ENCODE assay signal across 8 mouse cellular contexts in genomic region chr10:127078677-127079575, GRCm38 (mm10). TPM values are rescaled to one million over a fixed set of nuclear protein-coding genes. Genes with fewer than 3 reads are reported as not detected.
DNase-seq lines count a peak whose midpoint lies in the region; ATAC-seq and TF ChIP-seq lines count a peak whose summit lies in the region.

No protein-coding gene starts in this region.

- DNase-seq in lung, postnatal 0 days (ENCODE audit: low spot score): no peak
- DNase-seq in lung, postnatal 14 days: no peak
- peak; percentile 77 for DNase-seq in embryonic facial prominence, embryonic 10.5 days (ENCODE audit: low spot score)
- DNase-seq in hindbrain, embryonic 11.5 days (ENCODE audit: low spot score): peak; percentile 82
- DNase-seq in liver, embryonic 11.5 days (ENCODE audit: low spot score): no peak
- peak; percentile 84 to 85 for DNase-seq in right cerebral cortex, postnatal 10 days (ENCODE audit: low spot score in 2 of 2)
- DNase-seq in spleen, adult 12 weeks (ENCODE audit: low spot score): no peak

- TF ChIP-seq EP300 in lung, postnatal 0 days (IDR thresholded peaks at IDR 0.05): no peak

- WGBS in lung, postnatal 0 days: 7% methylated on average over 27 of the region's 49 CpGs
- under 1% methylated on average over 48 of the region's 49 CpGs for WGBS in embryonic facial prominence, embryonic 10.5 days
- WGBS in hindbrain, embryonic 11.5 days: 2% methylated on average over 36 of the region's 49 CpGs
- WGBS in liver, embryonic 11.5 days: 3% methylated on average over 24 of the region's 49 CpGs

- H3K9ac ChIP-seq in lung, postnatal 0 days (replicated peaks; ENCODE audit: low read depth): no peak overlapping the region
- H3K9ac ChIP-seq in hindbrain, embryonic 11.5 days (ENCODE audit: low read depth, low read length): peak overlapping the region; percentile 71
- peak overlapping the region; percentile 2; the same call in 1 of the 2 replicates for H3K9ac ChIP-seq in liver, embryonic 11.5 days (ENCODE audit: low read depth, low read length)

- no peak for TF ChIP-seq CTCF in lung, postnatal 0 days (IDR thresholded peaks at IDR 0.05)

- H3K4me2 ChIP-seq in lung, postnatal 0 days (replicated peaks; ENCODE audit: low read depth, low read length): peak overlapping the region; percentile 57
- peak overlapping the region; percentile 100 for H3K4me2 ChIP-seq in hindbrain, embryonic 11.5 days (replicated peaks; ENCODE audit: low read depth, low read length)
- peak overlapping the region; percentile 77 for H3K4me2 ChIP-seq in liver, embryonic 11.5 days

- peaks cover 10% of the 10 kb centered on the region for H3K4me1 ChIP-seq in lung, postnatal 0 days (ENCODE audit: insufficient read depth, low read depth, low read length)
- peaks cover 65% of the 10 kb centered on the region for H3K4me1 ChIP-seq in embryonic facial prominence, embryonic 10.5 days
- H3K4me1 ChIP-seq in hindbrain, embryonic 11.5 days (replicated peaks; ENCODE audit: control insufficient read depth, insufficient read depth, low read length): peaks cover 21% of the 10 kb centered on the region
- peaks cover 29% of the 10 kb centered on the region for H3K4me1 ChIP-seq in liver, embryonic 11.5 days (replicated peaks; ENCODE audit: control insufficient read depth, insufficient read depth, low read length)

- H3K27me3 ChIP-seq in lung, postnatal 0 days (replicated peaks; ENCODE audit: insufficient read depth, low read length): peaks cover 61% of the 10 kb centered on the region
- peaks cover 92% of the 10 kb centered on the region for H3K27me3 ChIP-seq in embryonic facial prominence, embryonic 10.5 days (replicated peaks; ENCODE audit: low read depth, poor library complexity, severe bottlenecking)
- H3K27me3 ChIP-seq in hindbrain, embryonic 11.5 days (ENCODE audit: control insufficient read depth, insufficient read depth, low read length): peaks cover 46% of the 10 kb centered on the region
- peaks cover 66% of the 10 kb centered on the region for H3K27me3 ChIP-seq in liver, embryonic 11.5 days (replicated peaks; ENCODE audit: control insufficient read depth, insufficient read depth, low read length)

- 0 out of 2 replicates have a peak, but pooled peaks have one; percentile 10 for ATAC-seq in lung, postnatal 0 days
- ATAC-seq in hindbrain, embryonic 11.5 days (ENCODE audit: low FRiP score): peak; percentile 72
- ATAC-seq in liver, embryonic 11.5 days (replicated peaks; ENCODE audit: low FRiP score): no peak
- no peak for ATAC-seq in inflammation-experienced regulatory T-cells, adult 6 months

- H3K36me3 ChIP-seq in lung, postnatal 0 days (ENCODE audit: insufficient read depth, low read length): no peaks in the 10 kb centered on the region
- H3K36me3 ChIP-seq in embryonic facial prominence, embryonic 10.5 days (replicated peaks): no peaks in the 10 kb centered on the region
- no peaks in the 10 kb centered on the region for H3K36me3 ChIP-seq in hindbrain, embryonic 11.5 days (ENCODE audit: control insufficient read depth, insufficient read depth, low read length)
- H3K36me3 ChIP-seq in liver, embryonic 11.5 days (ENCODE audit: control insufficient read depth, insufficient read depth, low read length): no peaks in the 10 kb centered on the region

- H3K9me3 ChIP-seq in lung, postnatal 0 days (ENCODE audit: low read length): no peaks in the 10 kb centered on the region
- H3K9me3 ChIP-seq in embryonic facial prominence, embryonic 10.5 days: no peaks in the 10 kb centered on the region
- no peaks in the 10 kb centered on the region for H3K9me3 ChIP-seq in hindbrain, embryonic 11.5 days (ENCODE audit: control insufficient read depth, low read length)
- no peaks in the 10 kb centered on the region for H3K9me3 ChIP-seq in liver, embryonic 11.5 days (ENCODE audit: control insufficient read depth, low read length)

- peak overlapping the region; percentile 32 for H3K4me3 ChIP-seq in lung, postnatal 0 days (ENCODE audit: low read depth, low read length)
- peak overlapping the region; percentile 72 for H3K4me3 ChIP-seq in embryonic facial prominence, embryonic 10.5 days
- H3K4me3 ChIP-seq in hindbrain, embryonic 11.5 days (ENCODE audit: low read depth, low read length): peak overlapping the region; percentile 70
- peak overlapping the region; percentile 56 for H3K4me3 ChIP-seq in liver, embryonic 11.5 days (ENCODE audit: low read depth, low read length)

- no peak overlapping the region for H3K27ac ChIP-seq in lung, postnatal 0 days (ENCODE audit: low read length)
- peak overlapping the region; percentile 71 for H3K27ac ChIP-seq in embryonic facial prominence, embryonic 10.5 days (replicated peaks)
- H3K27ac ChIP-seq in hindbrain, embryonic 11.5 days (ENCODE audit: low read depth, low read length): peak overlapping the region; percentile 65; the same call in 1 of the 2 replicates
- H3K27ac ChIP-seq in liver, embryonic 11.5 days (ENCODE audit: low read depth, low read length): no peak overlapping the region

RNA-seq across cellular contexts. Expression of gene Agap2, which starts 3.8 kb away (rescaled TPM):
- 0.04 and 0.32 TPM in 2 replicates for polyA plus RNA-seq in lung, postnatal 0 days (2015; fragmentation: Nextera tagmentation; extraction: Ambion mirVana)
- polyA plus RNA-seq in embryonic facial prominence, embryonic 10.5 days (2016; fragmentation: Nextera tagmentation; extraction: Ambion mirVana): 0.04 and 0.21 TPM in 2 replicates
- 0.68 and 1.2 TPM in 2 replicates for polyA plus RNA-seq in hindbrain, embryonic 11.5 days (2014; fragmentation: Nextera tagmentation; extraction: Ambion mirVana)
- 2.2 and 2.3 TPM in 2 replicates for polyA plus RNA-seq in liver, embryonic 11.5 days (2014; fragmentation: Nextera tagmentation; extraction: Ambion mirVana)
- 10 to 100 TPM; 25.9 to 32.1 (median 31.2) TPM for polyA plus RNA-seq in inflammation-experienced regulatory T-cells, adult 6 months (2017; shearing (Covaris generic))

RNA-seq across cellular contexts. Expression of gene Tspan31, which starts 8.9 kb away (rescaled TPM):
- polyA plus RNA-seq in lung, postnatal 0 days (2015; fragmentation: Nextera tagmentation; extraction: Ambion mirVana): 99.5 and 110 TPM in 2 replicates
- polyA plus RNA-seq in embryonic facial prominence, embryonic 10.5 days (2016; fragmentation: Nextera tagmentation; extraction: Ambion mirVana): 168 and 180 TPM in 2 replicates
- polyA plus RNA-seq in hindbrain, embryonic 11.5 days (2014; fragmentation: Nextera tagmentation; extraction: Ambion mirVana): 111 and 140 TPM in 2 replicates
- polyA plus RNA-seq in liver, embryonic 11.5 days (2014; fragmentation: Nextera tagmentation; extraction: Ambion mirVana): 112 and 121 TPM in 2 replicates
- 100 to 1,000 TPM in 2 of 3 experiments, 10 to 100 TPM in 1; 97.8 to 134 (median 127) TPM for polyA plus RNA-seq in inflammation-experienced regulatory T-cells, adult 6 months (2017; shearing (Covaris generic))

RNA-seq across cellular contexts. Expression of gene Cdk4, which starts 15.6 kb away (rescaled TPM):
- 358 and 362 TPM in 2 replicates for polyA plus RNA-seq in lung, postnatal 0 days (2015; fragmentation: Nextera tagmentation; extraction: Ambion mirVana)
- polyA plus RNA-seq in embryonic facial prominence, embryonic 10.5 days (2016; fragmentation: Nextera tagmentation; extraction: Ambion mirVana): 3,008 and 3,023 TPM in 2 replicates
- polyA plus RNA-seq in hindbrain, embryonic 11.5 days (2014; fragmentation: Nextera tagmentation; extraction: Ambion mirVana): 2,639 and 2,665 TPM in 2 replicates
- 1,533 and 1,539 TPM in 2 replicates for polyA plus RNA-seq in liver, embryonic 11.5 days (2014; fragmentation: Nextera tagmentation; extraction: Ambion mirVana)
- 100 to 1,000 TPM; 284 to 347 (median 295) TPM for polyA plus RNA-seq in inflammation-experienced regulatory T-cells, adult 6 months (2017; shearing (Covaris generic))

RNA-seq across cellular contexts. Expression of gene March9, which starts 18.9 kb away (rescaled TPM):
- 0.63 and 0.86 TPM in 2 replicates for polyA plus RNA-seq in lung, postnatal 0 days (2015; fragmentation: Nextera tagmentation; extraction: Ambion mirVana)
- 1.2 and 1.3 TPM in 2 replicates for polyA plus RNA-seq in embryonic facial prominence, embryonic 10.5 days (2016; fragmentation: Nextera tagmentation; extraction: Ambion mirVana)
- 3.6 and 4.2 TPM in 2 replicates for polyA plus RNA-seq in hindbrain, embryonic 11.5 days (2014; fragmentation: Nextera tagmentation; extraction: Ambion mirVana)
- 0.38 TPM in 2 replicates for polyA plus RNA-seq in liver, embryonic 11.5 days (2014; fragmentation: Nextera tagmentation; extraction: Ambion mirVana)
- under 1 TPM; 0.35 to 0.84 (median 0.72) TPM for polyA plus RNA-seq in inflammation-experienced regulatory T-cells, adult 6 months (2017; shearing (Covaris generic))

RNA-seq across cellular contexts. Expression of gene Cyp27b1, which starts 30.9 kb away (rescaled TPM):
- polyA plus RNA-seq in lung, postnatal 0 days (2015; fragmentation: Nextera tagmentation; extraction: Ambion mirVana): 0.13 TPM in 1 of 2 replicates, not detected in the other
- polyA plus RNA-seq in embryonic facial prominence, embryonic 10.5 days (2016; fragmentation: Nextera tagmentation; extraction: Ambion mirVana): 0.14 TPM in 2 replicates
- 0.11 and 0.20 TPM in 2 replicates for polyA plus RNA-seq in hindbrain, embryonic 11.5 days (2014; fragmentation: Nextera tagmentation; extraction: Ambion mirVana)
- not detected in 2 replicates for polyA plus RNA-seq in liver, embryonic 11.5 days (2014; fragmentation: Nextera tagmentation; extraction: Ambion mirVana)
- not detected for polyA plus RNA-seq in inflammation-experienced regulatory T-cells, adult 6 months (2017; shearing (Covaris generic))

Comparison
In these comparisons a context has a peak if more than half of its experiments do, and no peak if none do; other contexts are left out.
1. ATAC-seq: peak in lung, postnatal 0 days (single experiment) and hindbrain, embryonic 11.5 days (single experiment); none in liver, embryonic 11.5 days (single experiment) and inflammation-experienced regulatory T-cells, adult 6 months (single experiment).
2. DNase-seq: peak in embryonic facial prominence, embryonic 10.5 days (single experiment), hindbrain, embryonic 11.5 days (single experiment) and right cerebral cortex, postnatal 10 days (2 of 2); none in lung, postnatal 0 days (single experiment), lung, postnatal 14 days (single experiment), liver, embryonic 11.5 days (single experiment) and spleen, adult 12 weeks (single experiment).
3. H3K27ac ChIP-seq: peak in embryonic facial prominence, embryonic 10.5 days (single experiment) and hindbrain, embryonic 11.5 days (single experiment); none in lung, postnatal 0 days (single experiment) and liver, embryonic 11.5 days (single experiment).
4. Peak in every context shown above with its lines, with median percentiles within 50 percentile points of each other: H3K4me2 ChIP-seq and H3K4me3 ChIP-seq.